Mouse (Mus musculus) heart, adult 2 months (tissue): ENCODE data around the gene Gm20814. TPM values are rescaled to one million over a fixed set of nuclear protein-coding genes. Genes with fewer than 3 reads are reported as not detected.
"Not testable (repeated sequence)": the region's sequence is repeated elsewhere in the genome, so short reads cannot be mapped to it uniquely, and the experiment has no call there.

Experiments
- DNase-seq, 2 experiments: peaks; one replicate each; pipeline ENCODE4 v3.0.0; 2021
- H3K27ac ChIP-seq: fragments of 200-600 bp; 2 replicates; pipeline ENCODE4 v1.8.1; 2022
- H3K27me3 ChIP-seq: fragments of 200-500 bp; 2 replicates; pipeline ENCODE4 v1.6.1; 2012; ENCODE audit warnings: mild to moderate bottlenecking, low read length, inconsistent platforms, mixed read lengths; ENCODE audit not compliant: control insufficient read depth, insufficient read depth
- H3K36me3 ChIP-seq: fragments of 200-500 bp; 2 replicates; pipeline ENCODE4 v1.6.1; 2012; ENCODE audit warnings: low read length, inconsistent platforms; ENCODE audit not compliant: control insufficient read depth, insufficient read depth
- H3K4me1 ChIP-seq: fragments of 200-500 bp; 2 replicates; pipeline ENCODE4 v1.6.1; 2011; ENCODE audit warnings: low read length; ENCODE audit not compliant: control insufficient read depth, insufficient read depth
- H3K4me3 ChIP-seq: fragments of 200-600 bp; 2 replicates; pipeline ENCODE4 v1.8.1; 2022
- H3K79me2 ChIP-seq: fragments of 200-500 bp; replicated peaks from 2 replicates; pipeline ENCODE4 v1.6.1; 2012; ENCODE audit warnings: mild to moderate bottlenecking, inconsistent platforms, low read length, moderate library complexity, mixed read lengths; ENCODE audit not compliant: control insufficient read depth, insufficient read depth
- H3K9ac ChIP-seq: fragments of 200-500 bp; 2 replicates; pipeline ENCODE4 v1.6.1; 2012; ENCODE audit warnings: low read depth, mild to moderate bottlenecking, control low read depth, inconsistent platforms, low read length, mixed read lengths
- WGBS: fragments of 180-500 bp; shearing (Covaris S2); methylation state at CpG from one replicate; pipeline ENCODE4 v1.1.7; 2018; 5-methylcytosine and 5-hydroxymethylcytosine counted together
- intact Hi-C: fragments of 180-260 bp; cut with DNase I; formaldehyde crosslinking; loops from one replicate; pipeline ENCODE4 v1.15.1; 2025
- long read RNA-seq: library from polyadenylated mRNA; stranded (forward); transcript quantifications from one replicate; pipeline ENCODE4 v2.0.0, GENCODE M21; 2021
- polyA plus RNA-seq: library from polyadenylated mRNA; depleted of rRNA; stranded (reverse); fragments of >200 nt; gene quantifications from 2 replicates; pipeline ENCODE4 v1.2.3, GENCODE M21; 2012; rRNA removed
- total RNA-seq, 2 experiments: library from RNA; stranded (reverse); gene quantifications; 2 replicates each; pipeline ENCODE4 v1.2.3; 2021

Gene Gm20814
- total RNA-seq (not detected), polyA plus RNA-seq (not detected in 2 replicates)
- long read RNA-seq: 0 reads

- intact Hi-C loops, H3K79me2 ChIP-seq: not testable (repeated sequence)
Measured at GRCm38 (mm10) chrY:75195556-75195955, at the start of gene Gm20814. Gene Gm20814, plus strand, starts transcription at chrY:75195856.

More at GRCm38 (mm10) chrY:75195556-75195955, at the start of gene Gm20814:
- H3K36me3 ChIP-seq, H3K9ac ChIP-seq, H3K27me3 ChIP-seq, H3K4me1 ChIP-seq, DNase-seq, H3K4me3 ChIP-seq, H3K27ac ChIP-seq: not testable (repeated sequence)
- WGBS: no CpG with 5 or more reads among the region's 6 CpGs
